Mouse (Mus musculus) erythroid progenitor cell, adult 5-6 weeks (primary cell): Measurements from ENCODE around the gene Dpt. TPM values are rescaled to one million over a fixed set of nuclear protein-coding genes. Genes with fewer than 3 reads are reported as not detected.
"Not testable (repeated sequence)": the region's sequence is repeated elsewhere in the genome, so short reads cannot be mapped to it uniquely, and the experiment has no call there.

Source experiments
- ATAC-seq: replicated peaks from 2 replicates; pipeline ENCODE4 v1.8.0; 2016; ENCODE audit warnings: moderate number of reproducible peaks, mild to moderate bottlenecking, moderate TSS enrichment, inconsistent platforms; ENCODE audit not compliant: poor library complexity, low FRiP score, severe bottlenecking
- total RNA-seq, 2 experiments: library from RNA; stranded (forward) in 1 of 2; stranded (reverse) in 1 of 2; fragments of 150-400 nt in 1 of 2; fragments of 186-747, 209-891 nt in 1 of 2; gene quantifications; 2 replicates each; pipeline versions ENCODE4 v1.2.3 to v1.2.4; 2015 to 2017; ENCODE audit warnings: low replicate concordance in 2 of 2

Dpt gene
- total RNA-seq, 2 experiments from 2014 or later: not detected

DNA sequence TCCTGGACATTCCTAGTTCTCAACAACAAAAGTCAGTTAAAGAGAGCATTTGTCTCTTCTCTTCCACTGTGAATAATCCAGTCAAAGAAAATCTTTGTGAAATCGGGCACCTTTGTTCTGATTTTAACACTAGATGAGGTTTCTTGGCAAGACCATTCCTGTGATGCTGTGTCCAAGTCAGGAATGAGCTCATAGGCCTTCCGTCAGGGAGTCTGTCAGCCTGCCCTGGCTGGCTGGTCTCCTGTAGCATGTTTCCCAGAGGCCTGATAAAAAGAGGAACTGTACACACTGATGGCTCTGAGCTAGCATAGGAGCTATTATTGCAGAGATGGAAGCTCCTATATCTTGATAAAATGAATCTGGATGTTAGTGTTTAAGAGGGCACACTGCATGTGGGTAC is 17.8 kb downstream of the Dpt start:
- ATAC-seq: no peak

DNA sequence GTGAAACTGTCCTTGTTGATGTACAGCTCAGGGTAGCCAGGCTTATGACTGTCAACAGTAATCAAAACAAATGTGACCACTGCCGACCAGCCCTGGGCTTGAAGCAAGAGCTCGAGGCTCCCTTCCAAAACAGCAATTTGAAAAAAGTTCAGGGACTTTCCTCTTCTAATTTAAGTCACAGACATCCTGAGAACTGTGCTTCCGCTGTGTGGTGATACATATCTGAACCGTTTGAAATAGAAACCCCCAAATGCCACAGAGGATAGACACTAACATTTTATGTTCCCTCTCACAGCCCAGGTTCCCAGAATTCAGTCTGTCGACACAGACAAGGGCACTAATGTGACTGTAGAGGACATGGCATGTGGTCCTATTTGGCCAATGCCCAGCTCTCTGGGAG is 18.9 kb downstream of the Dpt start:
- no peak for ATAC-seq

DNA sequence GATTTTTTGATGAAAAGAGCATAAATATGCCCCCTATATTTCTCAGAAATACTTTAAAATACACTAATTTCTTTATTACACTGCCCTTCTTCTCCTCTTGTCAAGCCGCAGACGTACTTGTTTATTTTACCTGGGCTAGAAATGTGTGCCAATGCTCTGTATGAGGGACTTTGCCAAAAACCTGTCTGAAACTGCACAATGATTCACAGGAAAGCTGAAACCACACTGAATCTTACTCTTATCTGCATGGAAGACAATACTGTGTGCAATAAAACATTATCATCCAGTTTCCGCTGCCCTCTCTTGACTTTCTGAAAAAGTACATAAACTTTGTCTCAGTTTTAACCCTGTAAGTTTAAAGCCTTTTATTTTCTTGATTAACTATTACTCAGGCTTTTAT is 20.9 kb downstream of the Dpt start:
- no peak for ATAC-seq

DNA sequence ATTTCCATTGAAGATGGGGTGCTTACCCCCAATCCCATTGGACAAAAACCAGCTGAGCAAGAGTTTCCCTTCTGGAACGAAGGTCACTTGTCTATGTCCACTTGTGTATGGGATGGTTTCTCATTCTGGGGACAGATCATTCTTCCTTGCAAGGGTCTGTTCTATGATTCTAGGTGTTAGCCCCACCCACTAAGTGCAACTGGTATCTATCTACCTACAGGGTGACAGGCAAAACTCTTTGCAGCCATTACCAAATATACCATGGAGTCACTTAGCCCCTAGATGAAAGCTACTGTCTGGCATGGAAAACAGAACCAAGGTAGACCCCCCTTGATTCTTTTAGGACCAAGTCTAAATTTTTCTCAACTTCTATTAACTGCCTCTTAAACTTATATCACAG is 24.9 kb downstream of the Dpt start:
- no peak for ATAC-seq

DNA sequence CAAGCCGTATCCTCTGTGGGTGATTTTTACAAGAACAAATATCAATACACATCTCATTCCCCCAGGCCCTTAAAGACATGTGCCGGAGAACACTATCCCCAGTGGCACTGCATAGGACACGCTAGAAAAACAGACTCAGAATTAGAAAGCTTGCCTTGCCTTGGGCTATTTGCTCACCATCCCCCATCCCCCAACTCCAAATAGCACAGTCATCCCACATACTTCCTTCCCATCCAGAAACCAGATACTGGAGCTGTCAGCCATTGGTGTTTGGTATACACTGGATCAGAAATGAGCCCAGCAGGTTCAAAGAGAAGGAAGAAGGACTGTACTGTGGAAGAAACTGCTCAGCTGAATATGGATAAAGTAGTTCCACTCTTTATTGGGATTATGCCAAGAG is 25.4 kb downstream of the Dpt start:
- no peak for ATAC-seq

DNA sequence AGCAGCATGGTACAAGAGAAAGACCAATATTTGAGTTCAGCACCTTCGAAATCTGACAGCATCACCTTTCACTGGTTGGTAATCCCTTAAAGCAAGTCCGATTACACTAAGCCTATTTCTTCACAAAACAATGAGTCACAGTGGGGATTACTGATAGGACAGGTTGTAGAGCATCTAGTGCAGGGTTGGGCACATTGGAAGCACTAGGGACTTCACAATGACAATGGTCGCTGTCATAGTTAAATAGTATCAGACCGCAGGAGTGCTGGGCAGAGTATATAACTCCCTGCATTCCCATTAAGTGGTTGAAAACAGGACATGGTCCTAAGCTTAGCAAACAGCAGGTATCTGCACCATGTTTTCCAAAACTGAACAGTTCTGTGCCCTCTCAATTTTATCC is 25.8 kb downstream of the Dpt start:
- no peak for ATAC-seq

DNA sequence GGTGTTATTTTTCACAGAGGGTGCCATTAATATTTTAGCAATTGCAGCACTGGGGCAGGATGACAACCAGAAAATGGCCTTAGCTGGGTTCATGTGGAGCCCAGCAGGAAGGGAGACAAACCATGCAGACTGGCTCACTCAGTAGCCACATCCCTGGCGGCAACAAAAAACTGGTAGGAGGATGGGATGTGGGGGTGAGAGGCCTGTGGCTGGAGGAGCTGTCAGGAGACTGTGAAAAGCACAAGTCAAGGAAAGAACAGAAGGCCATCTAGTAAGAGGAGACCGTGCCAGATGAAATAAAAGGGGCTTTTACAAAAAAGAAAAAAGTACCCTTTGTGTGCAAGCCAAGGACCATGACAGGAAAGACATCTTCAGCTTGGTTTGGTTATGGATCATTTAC is 28.5 kb downstream of the Dpt start:
- ATAC-seq: no peak

DNA sequence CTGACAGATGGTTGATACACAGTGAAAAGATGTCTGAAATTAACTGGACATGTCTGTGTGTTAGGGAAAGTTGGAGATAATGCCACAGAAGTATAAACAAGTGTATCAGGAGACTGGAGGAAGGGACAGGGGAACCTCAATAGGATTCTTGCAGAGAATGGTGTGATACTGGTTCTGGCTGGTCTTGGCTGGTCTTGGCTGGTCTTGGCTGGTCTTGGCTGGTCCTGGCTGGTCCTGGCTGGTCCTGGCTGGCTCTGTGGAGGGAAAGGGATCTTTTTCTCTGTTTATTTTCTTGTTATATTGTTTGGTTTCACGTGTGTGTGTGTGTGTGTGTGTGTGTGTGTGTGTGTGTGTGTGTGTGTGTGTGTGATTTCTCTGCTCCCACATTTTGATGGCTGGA is 33.4 kb downstream of the Dpt start:
- ATAC-seq: no peak

DNA sequence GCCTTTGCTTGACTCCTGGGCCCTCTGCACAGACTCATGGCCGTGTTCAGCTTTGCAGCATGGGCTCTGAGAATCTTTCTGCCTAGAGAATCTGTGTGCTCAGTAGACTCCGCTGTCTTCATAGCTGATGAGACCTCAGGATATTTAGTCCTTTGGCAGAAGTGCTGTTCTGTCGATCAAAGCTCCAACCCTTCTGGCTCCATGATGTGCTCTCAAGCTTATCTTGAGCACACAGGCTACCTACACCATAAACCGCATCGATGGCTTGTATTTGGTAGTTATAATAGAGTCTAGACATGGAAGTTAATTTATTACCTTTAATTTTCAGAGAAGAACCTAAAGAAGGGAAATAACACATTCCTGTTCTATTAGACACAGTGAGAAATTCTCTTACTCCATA is 36.0 kb downstream of the Dpt start:
- no peak for ATAC-seq

DNA sequence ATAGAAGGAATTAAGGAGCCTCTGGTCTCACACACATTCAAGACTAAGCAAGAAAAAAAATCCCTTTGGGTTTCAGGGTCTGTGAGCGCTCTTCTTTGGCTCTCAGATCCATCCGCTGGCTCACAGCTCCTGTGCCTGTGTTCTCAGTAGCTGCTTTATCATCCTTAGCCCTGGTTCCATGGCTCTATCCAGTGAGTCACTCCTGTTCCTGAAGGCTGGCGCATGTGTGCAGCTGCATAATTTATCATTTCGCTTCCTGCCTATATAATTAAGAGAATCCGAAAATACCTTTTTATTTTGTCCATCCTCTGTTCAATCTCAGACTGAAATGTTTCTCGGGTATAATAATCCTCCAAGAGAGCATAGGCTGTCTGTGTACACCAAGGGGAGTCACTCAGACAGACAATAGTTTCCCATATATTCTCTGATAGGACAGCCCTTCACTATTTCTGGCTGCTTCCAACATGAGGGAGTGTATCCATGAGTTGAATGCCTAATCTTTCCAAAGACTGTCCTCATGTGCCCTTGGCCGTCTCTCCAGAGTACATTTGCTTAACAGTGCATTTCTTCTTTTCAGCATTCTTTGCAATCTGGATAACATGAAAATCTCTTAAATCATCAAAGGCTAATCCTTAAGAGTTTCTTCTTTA is 52.3 kb downstream of the Dpt start:
- ATAC-seq: no peak

DNA sequence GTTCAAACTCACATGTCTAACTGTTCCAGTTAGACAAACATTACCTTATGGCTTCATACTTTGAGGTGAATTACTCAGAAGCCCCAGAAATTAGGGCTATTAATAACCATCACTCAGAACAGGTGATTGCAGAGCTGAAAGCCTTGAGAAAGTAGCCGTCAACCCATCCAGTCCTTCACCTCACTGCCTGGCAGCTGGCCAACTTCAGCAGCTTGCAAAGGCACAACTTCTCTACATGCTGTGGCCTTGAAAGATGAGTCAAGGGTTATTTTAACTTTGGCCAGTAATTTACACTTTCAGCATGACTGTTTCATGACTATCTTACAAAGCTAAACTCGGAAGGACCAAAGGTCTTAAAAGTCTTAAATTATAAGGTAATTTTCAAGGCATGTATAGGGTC is 59.3 kb downstream of the Dpt start:
- not testable (repeated sequence) for ATAC-seq

DNA sequence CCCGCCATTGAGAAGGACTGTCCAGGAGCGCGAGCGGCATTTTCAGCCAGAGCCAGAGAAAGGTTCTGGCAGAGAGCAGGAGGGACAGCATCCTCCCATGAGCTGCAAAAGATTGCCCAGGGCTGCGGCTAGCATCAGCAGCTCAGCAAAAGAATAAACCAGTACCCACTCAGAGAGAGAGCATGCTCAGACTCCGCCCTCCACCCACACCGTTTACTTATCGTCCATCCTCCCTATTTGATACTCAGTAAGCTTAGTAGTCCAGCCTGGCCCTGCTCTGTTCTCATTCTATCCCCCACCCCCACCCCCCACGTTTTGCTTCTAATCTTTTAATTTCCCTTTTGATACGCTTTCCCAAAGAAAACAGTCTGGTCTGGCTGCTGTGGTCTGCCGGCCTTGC is 63.5 kb downstream of the Dpt start:
- no peak for ATAC-seq

DNA sequence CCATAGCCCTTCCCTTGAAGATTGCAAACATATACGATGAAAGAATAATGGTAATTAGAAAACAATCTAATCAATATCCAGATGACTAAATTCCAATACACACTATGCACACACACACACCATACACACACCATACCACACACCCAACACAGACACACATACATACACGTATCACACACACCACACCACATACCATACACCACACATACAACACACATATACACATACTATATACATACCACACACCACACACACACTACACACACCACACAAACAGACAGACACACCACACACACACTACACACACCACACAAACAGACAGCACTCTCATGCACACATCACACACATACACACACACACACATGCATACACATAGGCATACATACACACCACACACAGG is 64.3 kb downstream of the Dpt start:
- ATAC-seq: no peak

DNA sequence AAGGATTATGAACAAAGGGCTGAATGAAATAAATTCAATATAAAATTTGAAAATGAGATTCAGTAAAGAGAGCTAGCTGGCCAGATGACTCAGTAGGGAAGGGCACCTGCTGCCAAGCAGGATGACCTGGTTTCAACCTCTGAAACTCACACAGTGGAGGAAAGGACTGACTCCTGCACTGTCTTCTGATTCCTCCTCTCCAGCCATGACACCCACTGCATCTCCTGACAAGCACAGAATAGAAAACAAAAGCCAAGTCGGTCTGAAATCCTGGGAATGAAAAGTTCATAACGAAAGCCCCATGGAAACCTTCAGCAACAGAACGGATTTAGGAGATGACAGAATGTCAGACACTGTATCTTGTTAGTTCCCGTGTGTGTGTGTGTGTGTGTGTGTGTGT is 65.1 kb downstream of the Dpt start:
- ATAC-seq: no peak

DNA sequence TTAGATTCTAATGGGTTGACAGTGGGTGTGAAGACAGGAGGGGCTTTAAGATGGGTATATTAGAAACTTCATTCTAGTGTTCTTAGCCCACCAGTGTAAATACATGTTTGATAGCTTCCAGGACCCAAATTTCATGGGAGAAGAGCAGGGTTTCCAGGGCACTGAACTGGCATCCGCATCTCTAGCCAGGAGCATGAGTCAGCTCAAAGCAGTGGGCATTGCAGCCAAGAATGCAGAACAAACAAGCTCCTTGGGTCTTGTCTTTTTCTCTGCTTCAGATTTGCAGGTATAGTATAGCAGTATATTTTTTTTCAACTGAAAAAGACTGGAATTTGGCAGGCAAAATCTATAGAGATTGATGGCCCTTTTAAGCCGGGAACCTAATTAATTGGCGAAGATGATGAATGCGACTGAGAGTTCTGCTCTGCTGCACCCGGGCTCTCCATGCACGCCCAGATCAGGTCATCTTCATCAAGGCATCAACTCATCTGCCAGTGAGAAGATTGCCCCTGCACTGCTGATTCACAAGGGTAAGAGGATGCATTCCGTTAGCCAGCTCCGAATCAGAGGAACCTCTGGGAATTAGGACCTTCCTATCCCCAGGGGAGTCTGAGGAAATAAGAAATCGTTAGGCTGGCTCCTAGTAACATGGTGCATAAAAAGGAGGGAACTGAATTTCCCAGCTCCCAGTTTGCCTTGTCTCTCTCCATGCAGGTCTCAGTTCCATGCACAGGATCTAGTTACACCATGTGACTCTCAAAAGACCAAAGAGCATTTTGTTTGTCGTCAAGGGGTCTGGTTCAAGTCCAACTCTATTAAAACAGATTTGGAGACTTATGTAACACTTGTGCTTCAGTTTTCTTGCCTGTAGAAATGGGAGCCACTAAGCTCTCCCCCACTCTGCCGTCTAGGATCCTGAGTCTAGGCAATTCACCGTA is 66.8 kb downstream of the Dpt start:
- no peak for ATAC-seq

DNA sequence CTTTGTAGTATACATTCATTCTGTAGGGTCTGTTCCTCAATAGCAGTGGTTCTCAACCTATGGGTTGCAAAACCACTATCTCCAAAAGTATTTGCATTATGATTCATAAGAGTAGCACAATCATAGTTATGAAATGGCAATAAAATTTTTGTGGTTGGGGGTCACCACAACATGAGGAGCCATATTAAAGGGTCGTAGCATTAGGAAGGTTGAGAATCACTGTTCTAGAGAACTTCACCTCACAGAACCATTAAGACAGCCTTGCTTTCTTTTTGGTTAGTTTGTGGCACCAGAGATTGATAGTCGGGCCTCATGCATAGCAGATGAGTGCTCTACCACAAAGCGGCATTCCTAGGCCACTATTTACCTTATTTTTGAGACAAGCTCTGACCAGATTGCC is 68.2 kb downstream of the Dpt start:
- no peak for ATAC-seq

DNA sequence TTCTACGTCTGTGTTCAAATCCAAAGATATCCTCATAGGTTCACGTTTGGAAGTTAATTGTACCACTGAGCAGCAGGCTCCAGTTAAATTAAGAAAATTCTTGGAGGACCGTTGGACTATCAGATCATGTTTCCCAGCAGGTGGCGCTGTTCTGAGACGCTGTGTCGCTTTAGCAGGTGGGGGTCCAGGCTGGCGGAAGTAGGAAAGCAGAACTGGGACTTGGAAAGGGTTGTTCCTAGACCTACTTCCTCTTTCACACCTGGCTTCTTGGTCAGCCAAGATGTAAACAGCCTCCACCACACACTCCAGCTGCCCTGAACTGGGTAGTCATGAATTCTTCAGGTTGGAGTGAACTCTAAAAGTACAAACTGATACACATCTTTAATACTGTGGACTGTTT is 74.2 kb downstream of the Dpt start:
- ATAC-seq: no peak

Other genes starting within 250 kb of the Dpt start
- gene Xcl1, start 138.9 kb downstream of the Dpt start, total RNA-seq (2015; ENCODE audit: low replicate concordance): not detected in 2 replicates
- 1.0 TPM in 1 of 2 replicates, not detected in the other for gene Xcl1, start 138.9 kb downstream of the Dpt start, total RNA-seq (2017; ENCODE audit: low replicate concordance)